Mouse (Mus musculus) forelimb bud, embryonic 11.5 days (tissue): ENCODE data around the gene Zbp1.
A peak's percentile ranks its signal among the peaks of the same experiment; 100 is the strongest.

ENCODE experiments used
- DNase-seq: peaks from one replicate; pipeline ENCODE4 v3.0.0-alpha.2; 2012; ENCODE audit warnings: low read depth, low spot score

Gene Zbp1

GRCm38 (mm10) chr2:173218416-173219141 lies at the start of gene Zbp1:
Gene Zbp1 (minus strand): TSS chr2:173218923.
- no peak for DNase-seq

DNA sequence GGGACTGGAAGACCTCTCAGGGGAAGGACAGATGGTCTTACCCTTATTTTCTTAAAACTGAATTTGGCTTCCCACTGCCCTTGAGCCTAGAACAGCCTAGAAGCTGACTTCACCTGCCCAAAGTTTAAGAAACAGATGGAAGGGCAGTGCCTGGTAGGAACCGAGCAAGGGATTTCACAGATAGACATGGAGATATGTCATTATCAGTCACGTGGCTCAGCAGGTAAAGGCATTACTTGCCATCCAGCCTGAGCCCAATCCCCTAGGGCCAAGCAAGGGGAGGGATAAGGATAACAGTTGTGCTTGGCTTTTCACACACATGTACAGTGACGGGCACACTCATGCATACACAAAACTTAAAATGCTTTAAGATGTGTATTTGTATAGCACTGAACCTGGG lies 48.8 kb upstream of the Zbp1 start:
- DNase-seq: no peak

DNA sequence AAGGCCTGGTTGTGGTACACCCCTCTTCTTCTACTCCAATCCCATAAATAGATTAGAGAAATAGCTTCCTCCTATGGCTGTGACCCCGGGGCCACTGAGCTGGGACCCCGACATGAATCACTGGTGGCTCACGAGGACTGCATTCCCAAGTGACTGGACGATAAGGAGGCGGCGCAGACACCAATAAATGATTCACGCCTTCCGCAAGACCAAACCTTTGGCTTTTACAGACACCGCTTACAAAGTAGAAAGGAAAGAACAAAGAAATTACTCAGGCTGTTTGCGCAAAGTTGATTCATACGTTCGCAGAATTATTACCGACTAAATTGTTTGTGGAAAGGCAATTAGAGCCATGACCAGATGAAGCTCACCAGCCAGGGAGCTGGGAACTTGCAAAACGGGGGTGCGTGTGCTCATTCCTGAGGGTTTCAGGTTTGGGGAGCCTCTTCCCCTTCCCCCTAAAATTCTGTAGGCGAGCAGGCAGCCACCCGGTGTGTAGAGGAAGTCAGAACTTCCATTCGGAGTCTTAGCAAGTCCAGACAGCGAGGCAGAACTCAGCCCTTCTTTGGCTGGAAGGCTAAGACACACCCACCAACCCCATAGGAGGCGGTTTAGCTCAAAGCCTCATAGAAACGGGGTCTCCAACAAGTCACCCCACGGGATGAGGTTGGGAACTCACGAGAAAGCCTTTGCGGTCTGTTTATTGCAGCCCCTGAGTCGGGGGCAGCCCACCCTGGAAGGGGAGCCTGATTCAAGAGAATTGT lies 47.8 kb upstream of the Zbp1 start:
- no peak for DNase-seq

DNA sequence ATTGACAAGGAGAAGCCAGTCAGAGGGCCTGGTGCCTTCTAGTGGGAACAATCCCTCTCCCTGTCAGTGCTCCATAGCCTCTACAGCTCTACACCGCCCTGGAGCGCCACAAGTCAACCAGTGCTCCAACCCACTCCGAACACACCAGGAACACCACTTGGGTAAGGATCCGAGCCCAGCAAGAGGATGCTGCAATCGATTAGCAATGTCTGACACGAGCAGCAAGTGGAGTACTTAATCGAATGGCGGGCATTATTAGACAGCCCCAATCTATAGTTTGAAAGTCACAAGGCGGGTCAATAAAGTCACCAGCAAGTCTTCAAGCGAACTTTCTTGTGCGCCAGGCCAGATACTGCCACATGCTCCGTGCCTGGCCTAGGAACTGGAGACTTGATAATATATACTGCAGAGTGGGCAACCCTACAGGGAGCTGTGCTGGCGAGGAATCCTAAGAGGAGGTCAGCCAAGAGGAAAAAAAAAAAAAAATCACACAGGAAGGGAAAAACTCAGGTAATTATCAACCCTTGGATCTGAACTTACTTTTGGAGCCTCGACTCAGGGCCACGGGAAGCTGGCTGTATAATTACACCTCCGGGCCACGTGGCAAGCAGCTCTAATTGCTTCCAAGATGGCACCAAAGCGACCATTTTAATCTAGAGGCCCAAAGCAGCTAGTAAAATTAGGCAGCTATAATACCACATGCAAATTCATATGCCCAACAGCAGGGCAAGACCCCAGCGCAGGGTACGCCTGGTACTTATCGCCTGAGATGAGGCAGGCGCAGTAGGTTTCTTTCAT lies 46.9 kb upstream of the Zbp1 start:
- no peak for DNase-seq

DNA sequence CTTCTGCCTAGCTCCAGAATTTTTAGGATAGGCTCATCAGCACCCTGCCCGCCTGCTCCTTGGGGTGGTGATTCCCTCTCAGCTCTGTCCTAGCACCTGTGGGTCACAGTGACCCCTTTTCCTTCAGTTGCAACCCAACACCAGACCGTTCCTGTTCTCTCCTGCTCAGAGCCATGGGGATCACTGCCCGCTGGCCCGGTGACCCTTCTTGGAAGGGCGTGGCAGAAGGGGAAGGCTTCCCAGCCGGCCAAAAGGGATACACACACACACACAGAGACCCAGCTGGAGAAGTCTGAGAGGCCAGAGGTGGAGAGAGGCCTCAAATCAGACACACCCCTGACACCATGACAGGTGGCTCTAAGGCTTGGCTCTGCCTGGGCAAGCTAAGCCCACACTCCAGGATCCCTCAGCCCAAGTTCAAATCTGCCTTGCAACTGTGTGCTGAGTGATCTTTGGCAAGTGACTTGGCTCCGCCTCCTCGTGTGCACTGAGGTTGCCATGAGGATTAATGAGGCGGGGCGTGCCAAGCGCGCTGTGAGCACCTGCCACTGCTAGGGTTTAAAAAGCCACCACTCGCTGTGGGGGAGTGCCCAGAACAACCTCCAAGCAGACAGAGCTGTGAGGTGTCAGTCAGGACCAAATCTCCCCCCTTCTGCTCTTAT lies 45.9 kb upstream of the Zbp1 start:
- DNase-seq: no peak

DNA sequence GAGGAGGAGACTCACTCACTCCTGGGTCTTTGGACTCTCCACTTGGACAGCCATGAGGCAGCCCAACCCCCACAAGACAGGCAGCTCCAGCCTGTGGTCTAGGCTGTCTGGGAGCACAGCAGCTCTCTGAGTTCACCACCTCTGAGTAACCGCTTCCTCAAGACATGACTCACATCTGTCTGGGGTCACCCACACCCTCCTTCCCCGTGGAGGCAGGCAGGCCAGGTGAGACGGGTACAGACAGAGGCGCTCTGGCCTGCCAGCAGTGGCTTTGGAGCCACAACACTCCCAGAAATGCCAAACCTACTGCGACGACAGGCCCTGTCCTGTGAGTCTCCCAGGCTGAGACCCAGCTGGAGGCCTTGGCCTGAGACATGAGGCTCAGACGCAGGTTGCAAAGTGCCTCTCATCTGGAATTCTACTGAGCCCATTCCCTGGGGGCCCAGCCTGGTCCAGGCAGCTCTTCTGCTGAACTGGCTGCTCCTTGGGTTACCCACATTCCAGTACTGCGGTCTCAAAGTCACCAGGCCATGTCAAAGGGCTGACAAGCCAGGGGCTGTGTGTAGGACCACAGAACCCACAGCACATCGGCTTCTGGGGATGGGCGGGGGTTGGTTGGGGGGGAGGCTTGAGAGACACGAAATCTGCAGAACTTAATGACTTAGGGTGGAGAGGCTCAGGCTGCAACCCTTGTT lies 45.1 kb upstream of the Zbp1 start:
- DNase-seq: no peak

- DNase-seq: no peak
Measured at GRCm38 (mm10) chr2:173261497-173261896, 42.8 kb upstream of the Zbp1 start.

DNA sequence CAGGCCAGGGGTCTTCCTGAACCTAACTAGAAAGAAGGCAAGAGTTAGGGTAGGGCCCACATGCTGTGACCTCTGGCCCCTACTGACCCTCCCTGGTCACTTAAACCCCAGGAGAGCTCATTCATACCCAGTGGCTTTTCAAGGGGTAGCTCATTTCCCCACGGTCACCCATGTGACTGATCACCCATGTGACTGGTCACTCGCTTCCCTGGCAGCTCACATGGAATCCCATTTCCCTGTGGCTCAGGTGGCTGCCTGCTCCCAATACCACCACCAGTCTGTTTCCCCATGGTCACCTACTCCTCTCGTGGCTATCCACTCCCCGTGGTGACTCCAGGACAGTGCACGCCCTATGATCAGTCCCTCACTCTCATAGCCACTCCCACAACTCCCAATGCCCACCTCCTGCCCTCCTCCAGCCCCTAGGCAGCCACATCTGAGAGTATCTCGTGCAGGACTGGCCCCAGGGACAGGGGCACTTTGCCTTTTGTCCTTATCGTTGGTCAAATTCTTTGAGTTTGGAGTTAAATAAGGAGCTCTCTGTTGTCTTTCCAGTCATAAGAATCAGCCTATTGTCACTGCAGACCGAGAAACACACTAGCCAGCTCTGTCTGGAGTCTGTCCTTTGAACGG lies 39.9 kb upstream of the Zbp1 start:
- DNase-seq: no peak

DNA sequence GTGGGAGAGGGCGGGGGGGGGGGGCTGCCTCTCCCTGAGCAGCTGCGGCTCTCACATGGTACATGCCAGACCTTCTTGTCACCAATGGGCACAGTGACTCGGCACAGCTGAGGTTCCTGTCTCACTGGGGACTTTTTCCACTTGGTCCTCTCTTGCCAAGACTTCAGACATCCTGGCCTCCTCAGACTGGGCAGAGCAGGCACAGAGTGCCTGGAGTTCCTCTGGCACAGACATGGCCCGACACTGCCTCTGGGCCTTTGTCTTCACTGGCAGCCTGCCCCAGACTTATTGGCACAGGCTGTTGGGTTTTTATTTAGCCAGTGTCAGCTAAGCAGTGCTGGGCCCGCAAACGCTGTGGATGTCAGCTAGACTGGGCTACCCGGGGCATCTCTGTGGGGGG lies 38.9 kb upstream of the Zbp1 start:
- DNase-seq: no peak

- DNase-seq: no peak
Measured at GRCm38 (mm10) chr2:173256552-173256949, 37.8 kb upstream of the Zbp1 start.

GRCm38 (mm10) chr2:173255810-173256551 lies 37.3 kb upstream of the Zbp1 start:
- no peak for DNase-seq

DNA sequence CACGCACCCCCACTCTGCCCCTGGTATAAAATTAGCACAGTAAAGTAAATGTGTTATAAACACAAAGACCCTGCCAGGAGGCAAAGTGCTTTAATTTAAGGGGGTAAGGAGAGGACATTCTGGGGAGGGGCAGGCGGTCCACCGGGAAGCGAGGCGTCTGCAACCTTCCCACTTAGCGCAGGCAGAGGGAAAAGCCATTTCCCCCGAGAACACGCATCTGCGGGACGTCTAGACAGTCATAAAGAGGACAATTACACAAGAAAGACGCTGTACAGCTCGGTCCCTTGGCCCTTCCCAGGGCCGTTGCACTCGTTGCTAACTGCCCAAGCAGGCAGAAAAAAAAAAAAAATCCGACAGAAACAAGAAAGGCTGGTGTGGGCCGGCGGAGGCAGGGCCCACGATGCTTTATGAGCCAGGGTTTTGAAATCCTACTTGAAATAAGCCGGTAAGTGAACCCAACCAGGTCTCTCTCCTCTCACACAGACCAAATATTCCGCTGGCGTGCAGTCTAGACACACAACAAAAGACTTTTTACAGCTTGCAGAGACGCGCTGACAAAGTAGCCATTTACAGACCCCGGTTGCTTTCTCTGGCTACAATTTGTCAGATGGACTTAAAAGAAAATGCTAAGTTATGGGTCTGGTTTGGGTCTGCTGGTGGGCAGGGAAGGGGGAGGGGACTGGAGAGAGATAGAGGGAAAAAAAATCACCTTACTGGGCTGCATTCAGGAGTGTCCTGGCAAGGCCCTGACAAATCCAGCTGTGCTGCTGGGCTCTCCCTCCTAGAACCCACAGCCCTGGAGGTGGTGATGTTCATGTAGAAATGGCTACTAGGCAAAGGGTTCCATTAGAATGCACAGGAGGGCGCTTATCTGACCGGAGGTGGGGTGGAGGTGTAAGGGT lies 35.3 kb upstream of the Zbp1 start:
- DNase-seq: peak; percentile 72

DNA sequence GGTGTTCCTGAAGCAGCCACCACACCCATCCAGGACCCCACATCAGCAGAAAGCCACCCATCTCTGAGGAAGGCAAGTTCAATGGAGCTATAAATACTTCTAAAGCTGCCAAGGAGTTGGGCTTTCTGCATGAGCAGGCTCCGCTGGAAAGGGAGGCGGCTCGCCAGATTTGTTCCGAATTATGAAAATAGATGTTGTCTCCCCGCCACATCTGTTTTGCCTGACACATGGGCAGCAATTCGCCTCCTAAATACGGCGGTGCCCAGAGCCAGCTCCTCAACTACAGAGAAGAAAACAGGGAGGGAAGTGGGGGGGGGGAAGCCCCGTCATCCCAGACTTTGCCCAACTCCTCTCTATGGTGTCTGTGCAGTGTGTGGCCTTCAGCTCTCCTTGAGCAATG lies 33.0 kb upstream of the Zbp1 start:
- DNase-seq: no peak

- no peak for DNase-seq
Measured at GRCm38 (mm10) chr2:173251133-173251532, 32.4 kb upstream of the Zbp1 start.

- DNase-seq: no peak
Measured at GRCm38 (mm10) chr2:173250411-173250810, 31.7 kb upstream of the Zbp1 start.

DNA sequence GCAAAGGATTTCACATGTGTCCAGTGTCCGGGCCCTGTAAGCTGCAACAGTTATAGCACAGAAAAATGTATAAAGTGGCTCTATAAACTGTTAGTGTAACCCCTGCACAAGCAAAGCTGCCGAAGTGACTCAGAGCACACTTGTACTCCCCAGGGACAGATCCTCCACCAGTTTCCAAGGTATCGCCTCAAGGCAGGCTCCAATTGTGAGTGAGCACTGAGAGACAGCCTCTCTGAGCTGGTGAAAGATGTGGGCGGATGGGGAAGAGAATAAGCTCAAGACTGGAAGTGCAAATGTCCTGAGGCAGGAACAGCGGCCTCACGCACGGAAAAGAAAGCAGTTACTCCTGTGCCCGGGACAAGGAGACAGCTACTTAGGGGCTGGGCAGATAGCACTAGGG lies 31.2 kb upstream of the Zbp1 start:
- no peak for DNase-seq

- DNase-seq: no peak
Measured at GRCm38 (mm10) chr2:173249386-173249785, 30.7 kb upstream of the Zbp1 start.

DNA sequence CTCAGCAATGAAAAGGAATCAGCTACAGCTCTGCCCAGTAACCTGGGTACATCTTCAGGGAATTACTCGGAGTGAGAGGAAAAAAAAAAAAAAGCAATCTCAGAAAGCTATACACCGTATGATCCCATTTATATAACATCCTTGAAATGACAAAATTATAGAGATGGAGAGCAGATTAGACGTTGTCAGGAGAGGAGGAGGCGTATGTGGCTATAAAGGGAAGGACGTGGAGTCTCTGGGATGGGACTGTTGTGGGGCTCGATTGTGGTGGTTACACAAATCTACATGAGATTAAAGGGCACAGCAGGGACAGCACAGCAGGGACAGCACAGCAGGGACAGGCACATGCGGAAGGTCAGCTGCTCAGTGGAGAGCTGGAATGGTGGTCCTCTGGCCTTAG lies 30.1 kb upstream of the Zbp1 start:
- DNase-seq: no peak

DNA sequence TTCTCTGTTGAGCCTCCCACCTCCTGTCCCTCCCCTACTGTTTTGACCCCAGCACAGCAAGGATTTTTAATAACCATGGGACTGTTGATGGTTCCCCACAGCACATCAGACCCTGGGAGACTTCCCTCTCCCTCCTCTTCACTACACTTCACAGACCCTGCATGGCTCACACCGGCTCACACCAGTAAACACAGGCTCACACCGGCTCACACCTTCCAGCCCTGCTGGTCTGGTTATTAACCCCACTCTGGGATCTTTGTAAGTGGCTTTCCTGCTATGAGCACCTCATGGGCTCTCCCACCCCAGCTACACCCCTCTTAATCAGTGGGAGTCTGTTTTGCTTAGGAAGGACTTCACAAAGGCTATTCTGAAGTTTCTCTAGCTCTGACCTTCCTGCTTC lies 29.2 kb upstream of the Zbp1 start:
- no peak for DNase-seq
